Mouse (Mus musculus) 416B (cell line): Measurements from ENCODE around the gene Paf1.
"Not testable (repeated sequence)": the region's sequence is repeated elsewhere in the genome, so short reads cannot be mapped to it uniquely, and the experiment has no call there.

Source experiments
- DNase-seq: peaks from one replicate; pipeline ENCODE4 v3.0.0; 2011; ENCODE audit warnings: low read depth

Gene Paf1

GRCm38 (mm10) chr7:28385196-28385595 is 7.6 kb upstream of the Paf1 start:
- DNase-seq = no peak

- DNase-seq = peak; percentile 89
These were observed 6.7 kb upstream of the Paf1 start for GRCm38 (mm10) chr7:28386007-28386406.

- DNase-seq = peak; percentile 95
These were observed 6.3 kb upstream of the Paf1 start for GRCm38 (mm10) chr7:28386462-28386861.

GRCm38 (mm10) chr7:28386877-28387276 is 5.9 kb upstream of the Paf1 start:
- not testable (repeated sequence) for DNase-seq

- not testable (repeated sequence) for DNase-seq
These were observed 5.4 kb upstream of the Paf1 start for GRCm38 (mm10) chr7:28387384-28387783.

GRCm38 (mm10) chr7:28390331-28390730 is 2.4 kb upstream of the Paf1 start:
- no peak for DNase-seq

- DNase-seq = no peak
These were observed 661 bp downstream of the Paf1 start for GRCm38 (mm10) chr7:28393272-28393951.

GRCm38 (mm10) chr7:28395425-28395824 is 2.7 kb downstream of the Paf1 start:
- no peak for DNase-seq

- DNase-seq = peak; percentile 58
These were observed 5.2 kb downstream of the Paf1 start for GRCm38 (mm10) chr7:28398000-28398399.

- no peak for DNase-seq
These were observed 6.1 kb downstream of the Paf1 start for GRCm38 (mm10) chr7:28398696-28399340.

- DNase-seq = peak; percentile 61
These were observed 8.3 kb downstream of the Paf1 start for GRCm38 (mm10) chr7:28401030-28401429.

GRCm38 (mm10) chr7:28401942-28402341 is 9.2 kb downstream of the Paf1 start:
- DNase-seq = no peak

GRCm38 (mm10) chr7:28410841-28411475 is 18.2 kb downstream of the Paf1 start:
- DNase-seq = no peak

GRCm38 (mm10) chr7:28412826-28413225 is 20.1 kb downstream of the Paf1 start:
- no peak for DNase-seq

GRCm38 (mm10) chr7:28417368-28417767 is 24.6 kb downstream of the Paf1 start:
- DNase-seq = peak; percentile 31

- no peak for DNase-seq
These were observed 25.4 kb downstream of the Paf1 start for GRCm38 (mm10) chr7:28418096-28418670.

- DNase-seq = no peak
These were observed 26.7 kb downstream of the Paf1 start for GRCm38 (mm10) chr7:28419416-28419815.

GRCm38 (mm10) chr7:28423018-28423417 is 30.3 kb downstream of the Paf1 start:
- no peak for DNase-seq

- no peak for DNase-seq
These were observed 35.0 kb downstream of the Paf1 start for GRCm38 (mm10) chr7:28427738-28428137.

GRCm38 (mm10) chr7:28430512-28430911 is 37.8 kb downstream of the Paf1 start:
- DNase-seq = peak; percentile 84

- DNase-seq = no peak
These were observed 39.5 kb downstream of the Paf1 start for GRCm38 (mm10) chr7:28432252-28432651.

GRCm38 (mm10) chr7:28435660-28436259 is 43.0 kb downstream of the Paf1 start:
- DNase-seq = no peak
